Mouse (Mus musculus): ENCODE measurements at regions not wholly inside any gene's neighbourhood (a gene's known extent, or its start where the extent isn't known, plus 50 kb on each side); places are given as distances from the start of the nearest gene placed in this dataset.
A peak's percentile ranks its signal among the peaks of the same experiment; 100 is the strongest.
"Not testable (repeated sequence)": the region's sequence is repeated elsewhere in the genome, so short reads cannot be mapped to it uniquely, and the experiment has no call there.

DNA sequence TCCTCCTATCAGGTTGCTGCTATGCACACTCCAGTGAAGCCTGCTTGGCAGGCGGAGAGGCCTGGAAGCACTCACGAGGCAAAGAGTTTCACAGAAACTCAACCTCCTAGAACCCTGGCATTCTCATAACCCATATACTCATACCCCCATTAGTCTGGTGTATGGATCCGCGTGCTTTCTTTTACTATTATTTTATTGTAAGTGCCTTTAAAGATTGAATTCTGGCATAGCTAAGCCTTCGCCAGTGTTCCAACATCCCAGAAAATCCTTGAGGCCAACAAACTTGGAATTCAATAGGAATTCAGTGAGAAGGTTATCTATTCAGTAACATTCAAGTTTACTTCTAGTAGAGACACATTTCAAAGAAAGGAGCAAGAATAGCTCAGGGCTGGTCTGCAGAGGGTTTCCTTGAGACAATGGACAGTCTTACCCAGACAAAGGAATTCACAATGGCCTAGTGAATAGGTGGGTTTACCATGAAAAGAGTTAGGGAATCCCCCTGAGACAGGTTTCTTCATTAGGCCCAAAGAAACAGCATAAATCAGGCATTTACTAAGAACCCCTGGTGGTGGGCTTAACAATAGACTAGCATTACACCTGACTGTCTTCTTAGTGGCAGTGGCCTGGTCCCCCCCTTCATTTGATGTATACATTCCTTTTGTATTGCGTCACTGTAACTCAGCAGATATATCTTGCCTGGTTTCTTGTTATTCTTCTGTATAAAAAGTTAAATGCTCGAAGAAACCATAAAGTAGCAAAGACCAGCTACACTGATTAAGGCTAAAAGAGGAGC, 80.8 kb upstream of the Gm15446 start:
- DNase-seq: not testable (repeated sequence)

- not testable (repeated sequence) for DNase-seq
Measured at GRCm38 (mm10) chr5:109844236-109844635, 79.0 kb upstream of the Gm15446 start.

- DNase-seq: peak; percentile 41 to 43
Measured at GRCm38 (mm10) chr5:109844753-109845186, 78.4 kb upstream of the Gm15446 start.

DNA sequence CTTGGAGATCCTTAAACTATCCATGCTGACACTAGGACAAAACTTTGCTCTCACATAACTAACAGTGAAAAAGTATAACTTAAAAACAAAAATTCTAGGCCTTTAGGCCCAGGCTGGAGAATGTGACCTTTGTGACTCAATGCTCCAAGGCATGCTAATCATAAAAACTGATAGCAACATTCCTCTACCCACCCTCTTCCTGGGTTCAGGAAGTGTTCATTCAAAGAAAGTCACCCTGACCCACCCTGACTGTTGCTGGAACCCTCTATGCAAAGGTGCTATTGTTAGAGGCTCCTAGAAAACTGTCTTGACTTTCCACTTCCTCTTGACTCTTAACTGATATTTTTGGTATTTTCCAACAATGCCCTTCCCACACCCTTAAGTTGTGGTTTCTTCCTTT, 72.0 kb upstream of the Gm15446 start:
- DNase-seq: not testable (repeated sequence)

DNA sequence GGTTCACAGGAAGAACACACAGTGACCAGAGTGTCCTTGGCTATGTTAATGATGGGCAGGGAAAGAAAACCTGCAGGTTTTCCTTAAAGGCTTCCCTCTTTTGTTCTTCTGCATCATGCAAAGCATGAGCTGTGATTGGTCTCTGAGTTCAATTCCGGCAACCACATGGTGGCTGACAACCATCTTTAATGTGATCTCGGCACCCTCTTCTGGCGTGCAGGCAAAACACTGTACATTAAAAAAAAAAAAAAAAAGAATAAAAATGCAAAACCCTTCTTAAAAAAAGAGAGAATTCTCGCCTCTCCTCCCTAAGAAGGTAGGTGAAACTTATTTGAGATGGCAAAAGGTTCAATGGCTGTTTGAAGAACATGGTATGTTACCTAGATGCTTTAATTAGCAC, 62.8 kb upstream of the Gm15446 start:
- DNase-seq: no peak

GRCm38 (mm10) chr5:109864517-109864916, 58.7 kb upstream of the Gm15446 start:
- not testable (repeated sequence) for DNase-seq

DNA sequence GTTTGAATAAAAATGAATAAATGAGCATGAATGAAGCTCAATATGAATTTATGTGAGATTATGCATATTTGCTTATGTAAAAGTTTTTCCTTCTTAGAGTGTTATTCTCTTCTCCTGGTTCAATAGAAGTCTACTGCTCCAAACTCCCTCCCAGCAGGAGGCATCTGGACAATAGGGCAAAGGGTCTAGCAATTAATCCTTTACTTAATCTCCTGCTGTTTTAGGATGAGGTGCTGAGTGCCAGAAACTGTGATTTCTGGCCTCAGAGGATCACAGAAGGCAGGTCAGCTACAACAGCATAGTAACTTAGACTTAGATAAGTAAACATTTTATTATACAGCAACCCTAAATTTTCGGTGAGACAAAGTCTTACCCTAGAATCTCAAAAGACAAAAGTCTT, 57.6 kb upstream of the Gm15446 start:
- no peak for DNase-seq

DNA sequence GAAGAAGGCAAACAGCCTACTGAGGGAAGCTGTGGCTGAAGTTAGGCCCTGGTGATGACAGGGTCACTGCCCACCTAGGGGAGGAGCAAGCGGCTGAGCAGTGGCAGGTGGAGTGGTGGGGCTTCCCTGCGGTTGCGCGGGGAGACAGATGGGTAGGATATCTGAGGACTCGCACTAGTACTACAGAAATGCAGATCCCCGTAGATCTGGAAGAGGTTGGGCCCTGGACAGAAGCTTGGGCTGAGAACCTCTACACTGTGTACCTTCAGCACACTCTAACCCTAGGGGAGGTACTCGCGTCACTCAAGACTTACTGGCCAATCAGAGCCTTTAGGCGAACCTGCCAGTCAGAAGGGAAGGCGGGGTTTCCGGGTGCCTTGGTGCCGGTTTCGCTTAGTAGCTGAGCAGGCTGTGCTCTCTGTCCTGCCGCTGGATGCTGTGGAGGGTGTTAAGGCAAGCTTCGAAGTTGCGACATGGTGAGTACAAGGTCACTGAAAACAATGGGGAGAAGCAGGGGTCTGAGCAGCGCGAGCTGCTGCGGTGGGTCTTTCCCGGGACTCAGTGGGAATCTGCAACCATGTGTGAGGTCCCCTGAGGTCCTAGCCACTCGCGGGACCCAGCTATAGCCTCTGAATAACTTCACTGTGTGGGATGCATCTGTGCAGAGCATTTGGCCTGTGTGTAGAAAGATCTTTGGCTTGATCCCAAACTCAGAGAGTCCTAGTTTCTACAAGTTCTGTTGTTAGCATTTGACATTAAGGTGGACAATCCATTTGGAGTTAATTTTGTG, 56.7 kb upstream of the Gm15446 start:
- DNase-seq: peak; percentile 90 to 92

DNA sequence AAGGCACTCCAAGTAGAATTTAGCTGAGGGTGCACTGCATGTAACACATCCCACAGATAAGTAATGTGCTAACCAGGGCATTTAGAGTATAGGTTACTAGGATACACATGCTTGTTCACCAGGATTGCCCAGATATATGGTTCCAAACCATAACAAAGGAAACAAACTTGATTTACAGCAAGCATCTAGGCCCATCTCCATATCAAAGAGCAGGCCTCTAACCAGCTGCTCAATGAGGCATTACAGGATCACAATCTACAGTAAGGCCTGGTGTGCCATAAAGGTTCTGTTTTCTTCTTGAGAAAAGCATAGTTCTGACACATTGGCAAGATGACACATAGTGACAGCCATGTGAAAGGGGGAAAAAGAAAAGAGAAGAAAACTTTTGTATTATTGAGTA, 56.0 kb upstream of the Gm15446 start:
- DNase-seq: not testable (repeated sequence)

Data from kidney, adult 8-10 months (tissue).